Mouse (Mus musculus): ENCODE data around the gene Rap1b. TPM values are rescaled to one million over a fixed set of nuclear protein-coding genes. Genes with fewer than 3 reads are reported as not detected.

Rap1b gene
- polyA plus RNA-seq, 1 experiment from 2014 or later: 176 TPM

DNA sequence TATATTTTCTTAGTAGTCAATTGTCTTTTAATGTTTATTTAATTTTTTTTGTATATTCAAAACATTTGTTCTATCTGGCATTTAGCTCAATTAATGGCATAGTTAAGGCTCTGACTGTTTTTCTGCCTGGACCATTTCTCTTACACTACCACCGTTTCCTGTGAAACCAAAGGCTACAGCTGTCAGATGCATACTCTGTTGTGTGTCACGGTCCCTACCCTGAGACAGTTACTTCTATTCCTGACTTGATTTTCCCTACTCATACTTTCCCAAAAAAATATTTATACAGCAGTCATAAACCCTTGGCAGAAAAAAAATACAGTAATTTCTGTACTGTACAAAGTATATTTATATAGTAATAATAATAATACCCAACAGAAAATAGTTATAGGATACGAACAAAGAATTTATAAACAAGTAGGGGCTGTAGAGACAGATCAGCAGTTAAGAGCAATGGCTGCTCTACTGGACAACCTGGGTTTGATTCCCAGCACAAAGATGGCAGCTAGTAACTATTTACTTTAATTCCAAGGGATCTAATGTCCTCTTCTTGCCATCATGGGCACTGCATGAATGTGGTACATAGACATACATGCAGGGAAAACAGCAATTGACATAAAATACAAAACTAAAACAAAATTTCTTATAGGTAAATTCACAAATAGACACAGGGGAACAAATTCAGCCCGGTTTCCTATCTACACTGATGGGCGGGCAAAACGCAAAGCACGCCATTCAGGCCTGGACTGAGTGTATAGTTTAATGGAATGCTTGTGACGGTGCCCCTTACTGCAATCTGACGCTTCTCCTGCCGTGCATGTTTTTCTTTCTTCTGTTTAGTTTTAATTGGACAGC, 78.3 kb downstream of the Rap1b start:
- H3K9me3 ChIP-seq (ENCODE audit: control insufficient read depth, low read length): no peaks in the 10 kb centered on the region
- H3K4me2 ChIP-seq (replicated peaks; ENCODE audit: low read depth, low read length): no peak overlapping the region
- WGBS: 86% methylated on average over 10 of the region's 10 CpGs
- H3K4me3 ChIP-seq (ENCODE audit: low read length): no peak overlapping the region
- H3K9ac ChIP-seq (ENCODE audit: low read depth, low read length): no peak overlapping the region
- no peak overlapping the region for H3K27ac ChIP-seq (ENCODE audit: low read depth, low read length)
- H3K27me3 ChIP-seq (ENCODE audit: control insufficient read depth, insufficient read depth, low read length): no peaks in the 10 kb centered on the region
- no peaks in the 10 kb centered on the region for H3K4me1 ChIP-seq (ENCODE audit: control insufficient read depth, insufficient read depth, low read length)
- ATAC-seq (ENCODE audit: low FRiP score, low TSS enrichment): no peak
- H3K36me3 ChIP-seq (ENCODE audit: control insufficient read depth, insufficient read depth, low read length): peaks cover 80% of the 10 kb centered on the region

DNA sequence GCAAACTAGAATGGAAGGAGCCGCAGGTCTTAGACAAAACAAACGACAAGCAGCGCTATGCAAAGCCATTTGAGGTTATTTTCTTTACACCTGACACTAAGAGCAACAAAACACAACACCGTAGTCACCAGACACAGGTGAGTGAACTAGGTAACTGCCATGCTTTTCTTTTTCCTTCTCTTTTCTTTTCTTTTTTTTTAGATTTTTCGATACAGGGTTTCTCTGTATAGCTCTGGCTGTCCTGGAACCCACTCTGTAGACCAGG, 79.0 kb downstream of the Rap1b start:
- H3K4me3 ChIP-seq (ENCODE audit: low read length): no peak overlapping the region
- H3K27ac ChIP-seq (ENCODE audit: low read depth, low read length): no peak overlapping the region
- H3K36me3 ChIP-seq (ENCODE audit: control insufficient read depth, insufficient read depth, low read length): peaks cover 83% of the 10 kb centered on the region
- H3K9me3 ChIP-seq (ENCODE audit: control insufficient read depth, low read length): no peaks in the 10 kb centered on the region
- H3K4me1 ChIP-seq (ENCODE audit: control insufficient read depth, insufficient read depth, low read length): no peaks in the 10 kb centered on the region
- WGBS: 91% methylated on average over 5 of the region's 5 CpGs
- no peaks in the 10 kb centered on the region for H3K27me3 ChIP-seq (ENCODE audit: control insufficient read depth, insufficient read depth, low read length)
- no peak for ATAC-seq (ENCODE audit: low FRiP score, low TSS enrichment)
- no peak overlapping the region for H3K9ac ChIP-seq (ENCODE audit: low read depth, low read length)
- H3K4me2 ChIP-seq (replicated peaks; ENCODE audit: low read depth, low read length): no peak overlapping the region

DNA sequence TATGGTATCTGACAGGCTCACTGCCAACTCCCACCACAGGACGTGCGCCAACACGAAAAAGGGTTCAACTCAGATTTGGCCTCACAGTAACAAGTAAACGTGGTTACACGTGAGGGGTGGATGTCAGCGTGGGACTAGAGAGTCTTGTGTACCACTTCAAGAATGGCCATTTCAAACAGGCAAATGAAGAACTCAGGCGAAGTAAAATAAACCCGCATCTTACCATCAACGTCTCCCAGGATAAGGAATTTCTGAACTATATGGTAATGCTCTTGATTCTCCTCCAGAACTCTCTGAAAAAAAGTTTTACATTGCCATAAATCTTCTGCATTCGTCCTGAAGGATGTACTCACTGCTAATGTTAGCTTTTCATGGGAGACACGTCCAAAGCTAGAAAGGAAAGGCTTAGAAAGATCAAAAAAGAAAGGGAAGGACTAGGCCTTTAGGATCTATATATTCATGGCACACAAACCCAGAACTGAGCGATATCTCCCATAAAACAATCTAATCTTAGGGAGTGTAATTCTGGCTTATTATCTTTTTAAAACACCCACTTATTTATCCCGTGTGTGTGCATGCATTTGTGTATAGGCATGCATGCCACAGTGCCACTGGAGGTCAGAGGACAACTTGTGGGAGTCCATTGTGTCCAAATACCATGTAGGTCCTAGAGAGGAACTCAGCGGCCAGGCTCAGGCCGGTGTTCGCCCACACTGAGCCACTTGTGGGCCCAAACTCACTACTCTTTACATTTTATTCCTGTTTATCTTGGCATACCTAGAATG, 79.5 kb downstream of the Rap1b start:
- H3K36me3 ChIP-seq (ENCODE audit: control insufficient read depth, insufficient read depth, low read length): peaks cover 83% of the 10 kb centered on the region
- no peak overlapping the region for H3K4me2 ChIP-seq (replicated peaks; ENCODE audit: low read depth, low read length)
- no peak for ATAC-seq (ENCODE audit: low FRiP score, low TSS enrichment)

GRCm38 (mm10) chr10:117765116-117765894, 80.5 kb downstream of the Rap1b start:
- H3K9me3 ChIP-seq (ENCODE audit: control insufficient read depth, low read length): no peaks in the 10 kb centered on the region
- peaks cover 83% of the 10 kb centered on the region for H3K36me3 ChIP-seq (ENCODE audit: control insufficient read depth, insufficient read depth, low read length)
- 90% methylated on average over 11 of the region's 11 CpGs for WGBS
- ATAC-seq (ENCODE audit: low FRiP score, low TSS enrichment): no peak
- no peaks in the 10 kb centered on the region for H3K27me3 ChIP-seq (ENCODE audit: control insufficient read depth, insufficient read depth, low read length)
- no peaks in the 10 kb centered on the region for H3K4me1 ChIP-seq (ENCODE audit: control insufficient read depth, insufficient read depth, low read length)
- H3K27ac ChIP-seq (ENCODE audit: low read depth, low read length): no peak overlapping the region
- no peak overlapping the region for H3K4me2 ChIP-seq (replicated peaks; ENCODE audit: low read depth, low read length)
- H3K4me3 ChIP-seq (ENCODE audit: low read length): no peak overlapping the region
- no peak overlapping the region for H3K9ac ChIP-seq (ENCODE audit: low read depth, low read length)

More for the DNA sequence above, 79.5 kb downstream of the Rap1b start:
- Histone ChIP-seq H3K27ac (ENCODE audit: low read depth, low read length) (no peak overlapping the region), H3K9me3 (ENCODE audit: control insufficient read depth, low read length) (no peaks in the 10 kb centered on the region), H3K9ac (ENCODE audit: low read depth, low read length) (no peak overlapping the region), H3K4me3 (ENCODE audit: low read length) (no peak overlapping the region), H3K4me1 (ENCODE audit: control insufficient read depth, insufficient read depth, low read length) (no peaks in the 10 kb centered on the region), H3K27me3 (ENCODE audit: control insufficient read depth, insufficient read depth, low read length) (no peaks in the 10 kb centered on the region)
- WGBS: 89% methylated on average over 16 of the region's 16 CpGs

GRCm38 (mm10) chr10:117764598-117764997, 81.2 kb downstream of the Rap1b start:
- ATAC-seq (ENCODE audit: low FRiP score, low TSS enrichment): no peak
- WGBS: 93% methylated on average over 6 of the region's 6 CpGs
- H3K4me3 ChIP-seq (ENCODE audit: low read length): no peak overlapping the region

More at GRCm38 (mm10) chr10:117764598-117764997, 81.2 kb downstream of the Rap1b start:
- no peaks in the 10 kb centered on the region for H3K4me1 ChIP-seq (ENCODE audit: control insufficient read depth, insufficient read depth, low read length)
- H3K27me3 ChIP-seq (ENCODE audit: control insufficient read depth, insufficient read depth, low read length): no peaks in the 10 kb centered on the region
- no peak overlapping the region for H3K27ac ChIP-seq (ENCODE audit: low read depth, low read length)
- H3K9ac ChIP-seq (ENCODE audit: low read depth, low read length): no peak overlapping the region
- no peaks in the 10 kb centered on the region for H3K9me3 ChIP-seq (ENCODE audit: control insufficient read depth, low read length)
- peaks cover 83% of the 10 kb centered on the region for H3K36me3 ChIP-seq (ENCODE audit: control insufficient read depth, insufficient read depth, low read length)
- no peak overlapping the region for H3K4me2 ChIP-seq (replicated peaks; ENCODE audit: low read depth, low read length)

Other genes with a start within 250 kb of the Rap1b start
- 21.8 and 28.9 TPM in 2 replicates for gene Cpm, start 216.5 kb downstream of the Rap1b start, polyA plus RNA-seq (2014; fragmentation: Nextera tagmentation; extraction: Ambion mirVana)
- 38.6 and 65.6 TPM in 2 replicates for gene Mdm2, start 135.3 kb downstream of the Rap1b start, polyA plus RNA-seq (2014; fragmentation: Nextera tagmentation; extraction: Ambion mirVana)
- 7.5 and 12.5 TPM in 2 replicates for gene Slc35e3, start 99.7 kb downstream of the Rap1b start, polyA plus RNA-seq (2014; fragmentation: Nextera tagmentation; extraction: Ambion mirVana)
- 48.6 and 77.5 TPM in 2 replicates for gene Nup107, start 53.3 kb downstream of the Rap1b start, polyA plus RNA-seq (2014; fragmentation: Nextera tagmentation; extraction: Ambion mirVana)

Measured in kidney, embryonic 14.5 days (tissue).